In genomic region chr13:41825379-41825966, GRCm38 (mm10) we compare ENCODE assay signal across 13 mouse cellular contexts. TPM values are rescaled to one million over a fixed set of nuclear protein-coding genes. Genes with fewer than 3 reads are reported as not detected.
A peak's percentile ranks its signal among the peaks of the same experiment; 100 is the strongest.
DNase-seq lines count a peak whose midpoint lies in the region; ATAC-seq and TF ChIP-seq lines count a peak whose summit lies in the region.
"Had no signal": no experiment of that assay in that cellular context is flagged by ENCODE, and none has a peak within 500 bp of the region (broad histone marks: within the 10 kb centered on the region; RNA-seq: fewer than 3 reads in every experiment).

No protein-coding gene starts in this region.

- TF ChIP-seq EP300 in stomach, postnatal 0 days (optimal IDR thresholded peaks at IDR 0.05), result no peak

- peaks cover 19% of the 10 kb centered on the region; the same call in 1 of the 2 replicates for H3K4me1 ChIP-seq in small intestine, adult 2 months (ENCODE audit: control insufficient read depth, insufficient read depth, insufficient read length, low read length)
- no peaks in the 10 kb centered on the region for H3K4me1 ChIP-seq in stomach, postnatal 0 days (replicated peaks; ENCODE audit: control insufficient read depth, insufficient read depth)
- no peaks in the 10 kb centered on the region for H3K4me1 ChIP-seq in hindbrain, embryonic 12.5 days
- H3K4me1 ChIP-seq: midbrain, embryonic 15.5 days; neural tube, embryonic 15.5 days had no signal

- ATAC-seq in common myeloid progenitor, adult 5-6 weeks (replicated peaks; ENCODE audit: low read depth, poor library complexity, severe bottlenecking), result peak; percentile 83
- ATAC-seq in stomach, postnatal 0 days (ENCODE audit: low FRiP score, low TSS enrichment), result no peak
- no peak for ATAC-seq in hindbrain, embryonic 12.5 days (ENCODE audit: low FRiP score)
- ATAC-seq: midbrain, embryonic 15.5 days had no signal

- no peaks in the 10 kb centered on the region for H3K27me3 ChIP-seq in small intestine, adult 2 months (ENCODE audit: control insufficient read depth, insufficient read depth, low read length)
- H3K27me3 ChIP-seq in stomach, postnatal 0 days (ENCODE audit: control insufficient read depth, insufficient read depth, low read length), result no peaks in the 10 kb centered on the region
- H3K27me3 ChIP-seq in hindbrain, embryonic 12.5 days, result no peaks in the 10 kb centered on the region
- H3K27me3 ChIP-seq: midbrain, embryonic 15.5 days; neural tube, embryonic 15.5 days had no signal

- TF ChIP-seq CTCF in small intestine, adult 2 months (IDR thresholded peaks at IDR 0.05; ENCODE audit: extremely low read depth, insufficient read length, insufficient replicate concordance, low read depth, low read length), result no peak
- TF ChIP-seq CTCF in stomach, postnatal 0 days (IDR thresholded peaks at IDR 0.05; ENCODE audit: low read depth), result no peak

- peak overlapping the region; percentile 19; the same call in 1 of the 2 replicates for H3K27ac ChIP-seq in small intestine, adult 2 months (ENCODE audit: insufficient read depth, low read depth, low read length)
- H3K27ac ChIP-seq in stomach, postnatal 0 days (replicated peaks), result no peak overlapping the region
- H3K27ac ChIP-seq in hindbrain, embryonic 12.5 days, result no peak overlapping the region
- H3K27ac ChIP-seq: midbrain, embryonic 15.5 days; neural tube, embryonic 15.5 days had no signal

- no peaks in the 10 kb centered on the region for H3K9me3 ChIP-seq in stomach, postnatal 0 days (ENCODE audit: control insufficient read depth, low read length)
- no peaks in the 10 kb centered on the region for H3K9me3 ChIP-seq in hindbrain, embryonic 12.5 days (replicated peaks)
- H3K9me3 ChIP-seq: midbrain, embryonic 15.5 days; neural tube, embryonic 15.5 days had no signal

- no peak overlapping the region for H3K4me2 ChIP-seq in stomach, postnatal 0 days (replicated peaks; ENCODE audit: low read depth)
- H3K4me2 ChIP-seq in hindbrain, embryonic 12.5 days (replicated peaks), result no peak overlapping the region
- H3K4me2 ChIP-seq: midbrain, embryonic 15.5 days; neural tube, embryonic 15.5 days had no signal

- 23% methylated on average over 11 of the region's 11 CpGs for WGBS in small intestine, adult 2 months
- 70% methylated on average over 11 of the region's 11 CpGs for WGBS in stomach, postnatal 0 days
- WGBS in hindbrain, embryonic 12.5 days, result 74% methylated on average over 11 of the region's 11 CpGs

- peak; percentile 57 to 62 for DNase-seq in B cell, adult 2 months
- peak; percentile 74 for DNase-seq in CD4-positive helper T cell, adult 2 months (ENCODE audit: low read depth, low spot score)
- no peak for DNase-seq in stomach, postnatal 0 days (ENCODE audit: low spot score)
- no peak for DNase-seq in adrenal gland, postnatal 10 days
- DNase-seq: heart, postnatal 14 days; layer of hippocampus, postnatal 36 days; lung, adult 18-20 months had no signal

- TF ChIP-seq POLR2A in small intestine, adult 2 months (IDR thresholded peaks at IDR 0.05; ENCODE audit: low read depth, low read length), result no peak

- H3K4me3 ChIP-seq in small intestine, adult 2 months (ENCODE audit: low read depth, low read length), result no peak overlapping the region
- H3K4me3 ChIP-seq in stomach, postnatal 0 days (ENCODE audit: low read depth, low read length), result no peak overlapping the region
- H3K4me3 ChIP-seq in hindbrain, embryonic 12.5 days, result no peak overlapping the region
- H3K4me3 ChIP-seq: erythroblast, embryonic 14.5 days; midbrain, embryonic 15.5 days; neural tube, embryonic 15.5 days had no signal

- no peaks in the 10 kb centered on the region for H3K36me3 ChIP-seq in small intestine, adult 2 months (ENCODE audit: control insufficient read depth, insufficient read depth, low read length)
- no peaks in the 10 kb centered on the region for H3K36me3 ChIP-seq in stomach, postnatal 0 days (ENCODE audit: control insufficient read depth, insufficient read depth, low read length)
- H3K36me3 ChIP-seq in hindbrain, embryonic 12.5 days, result no peaks in the 10 kb centered on the region
- H3K36me3 ChIP-seq: midbrain, embryonic 15.5 days; neural tube, embryonic 15.5 days had no signal

- no peak overlapping the region for H3K9ac ChIP-seq in stomach, postnatal 0 days (ENCODE audit: low read length)
- no peak overlapping the region for H3K9ac ChIP-seq in hindbrain, embryonic 12.5 days
- H3K9ac ChIP-seq: midbrain, embryonic 15.5 days; neural tube, embryonic 15.5 days had no signal

RNA-seq across cellular contexts. Expression of gene Adtrp, which starts 22.0 kb away (rescaled TPM):
- not detected in 2 replicates for total RNA-seq in common myeloid progenitor, adult 5-6 weeks (2017)
- polyA plus RNA-seq in small intestine, adult 2 months (2012; rRNA removed), result 48.1 and 76.9 TPM in 2 replicates
- polyA plus RNA-seq in stomach, postnatal 0 days (2015; fragmentation: Nextera tagmentation; extraction: Ambion mirVana), result 41.1 and 42.3 TPM in 2 replicates
- total RNA-seq in adrenal gland, postnatal 10 days (2021), result 100 to 1,000 TPM in 1 of 2 experiments, 10 to 100 TPM in 1; 74.8 to 101 TPM
- polyA plus RNA-seq in hindbrain, embryonic 12.5 days (2016; fragmentation: Nextera tagmentation; extraction: Ambion mirVana), result 0.45 and 1.3 TPM in 2 replicates
- polyA plus RNA-seq: erythroblast, embryonic 14.5 days; midbrain, embryonic 15.5 days had no signal

Comparison
In these comparisons a context has a peak if more than half of its experiments do, and no peak if none do; other contexts are left out.
1. DNase-seq: peak in B cell, adult 2 months (2 of 2) and CD4-positive helper T cell, adult 2 months (single experiment); none in stomach, postnatal 0 days (single experiment) and adrenal gland, postnatal 10 days (single experiment).
2. RNA of gene Adtrp, which starts 22.0 kb away (polyA plus RNA-seq): 48.1 to 76.9 TPM in small intestine, adult 2 months and 41.1 to 42.3 TPM in stomach, postnatal 0 days; 0.45 to 1.3 TPM in hindbrain, embryonic 12.5 days; every median in the first group is over 10 times any median in the second.